Mouse (Mus musculus) heart, embryonic 16.5 days (tissue): ENCODE data around the gene Mmp14. TPM values are rescaled to one million over a fixed set of nuclear protein-coding genes. Genes with fewer than 3 reads are reported as not detected.

Source experiments
- ATAC-seq: fragments of 200-750 bp; cut with Nextera tagmentation; replicated peaks from 2 replicates; pipeline ENCODE4 v1.8.0; 2017; ENCODE audit warnings: moderate number of reproducible peaks; ENCODE audit not compliant: insufficient read depth, low FRiP score; ENCODE audit errors: extremely low read depth
- H3K27ac ChIP-seq: fragments of 300-500 bp; sonication (generic); 2 replicates; pipeline ENCODE4 v1.5.1; 2014; ENCODE audit warnings: mild to moderate bottlenecking, low read length, control low read depth, moderate library complexity
- H3K27me3 ChIP-seq: fragments of 300-500 bp; sonication (generic); 2 replicates; pipeline ENCODE4 v1.6.1; 2014; ENCODE audit warnings: low read length, mixed read lengths; ENCODE audit not compliant: control insufficient read depth, insufficient read depth
- H3K36me3 ChIP-seq: fragments of 300-500 bp; sonication (generic); 2 replicates; pipeline ENCODE4 v1.6.1; 2014; ENCODE audit not compliant: control insufficient read depth, insufficient read depth
- H3K4me1 ChIP-seq: fragments of 300-500 bp; sonication (generic); 2 replicates; pipeline ENCODE4 v1.6.1; 2014; ENCODE audit warnings: low read length, mixed read lengths; ENCODE audit not compliant: control insufficient read depth, insufficient read depth
- H3K4me2 ChIP-seq: fragments of 300-500 bp; sonication (generic); 2 replicates; pipeline ENCODE4 v1.6.1; 2014; ENCODE audit warnings: low read depth, mild to moderate bottlenecking, control low read depth, low read length
- H3K4me3 ChIP-seq: fragments of 300-500 bp; sonication (generic); 2 replicates; pipeline ENCODE4 v1.5.1; 2014; ENCODE audit warnings: mild to moderate bottlenecking, control low read depth, low read length
- H3K9ac ChIP-seq: fragments of 300-500 bp; sonication (generic); 2 replicates; pipeline ENCODE4 v1.6.1; 2014; ENCODE audit warnings: low read length, control low read depth
- H3K9me3 ChIP-seq: fragments of 300-500 bp; sonication (generic); replicated peaks from 2 replicates; pipeline ENCODE4 v1.6.1; 2016; ENCODE audit warnings: low read length; ENCODE audit not compliant: control insufficient read depth
- WGBS: fragments of 180-500 bp; shearing (Covaris S2); extraction: QIAGEN DNeasy Blood & Tissue Kit; methylation state at CpG from one replicate; pipeline ENCODE4 v1.1.7; 2014; 5-methylcytosine and 5-hydroxymethylcytosine counted together
- polyA plus RNA-seq: library from polyadenylated mRNA; unstranded; fragments of >200 nt; fragmentation: Nextera tagmentation; extraction: Ambion mirVana; gene quantifications from 2 replicates; pipeline ENCODE4 v1.2.1, GENCODE M21; 2015

Mmp14 gene
- 89.5 and 99.5 TPM in 2 replicates for polyA plus RNA-seq

- Histone ChIP-seq H3K27me3 (no peaks in the 10 kb centered on the region), H3K4me1 (peaks cover 36% of the 10 kb centered on the region), H3K27ac (peak within 1 kb of the TSS; percentile 96), H3K9me3 (no peaks in the 10 kb centered on the region), H3K36me3 (peaks cover 5% of the 10 kb centered on the region), H3K4me3 (peak within 1 kb of the TSS; percentile 83), H3K9ac (peak within 1 kb of the TSS; percentile 97), H3K4me2 (peak within 1 kb of the TSS; percentile 80)
- WGBS, result under 1% methylated on average over 49 of the region's 49 CpGs
- peak; percentile 51 for ATAC-seq
Observed at GRCm38 (mm10) chr14:54431334-54432077, at the start of gene Mmp14. Gene Mmp14 (plus strand): TSS chr14:54431612.

DNA sequence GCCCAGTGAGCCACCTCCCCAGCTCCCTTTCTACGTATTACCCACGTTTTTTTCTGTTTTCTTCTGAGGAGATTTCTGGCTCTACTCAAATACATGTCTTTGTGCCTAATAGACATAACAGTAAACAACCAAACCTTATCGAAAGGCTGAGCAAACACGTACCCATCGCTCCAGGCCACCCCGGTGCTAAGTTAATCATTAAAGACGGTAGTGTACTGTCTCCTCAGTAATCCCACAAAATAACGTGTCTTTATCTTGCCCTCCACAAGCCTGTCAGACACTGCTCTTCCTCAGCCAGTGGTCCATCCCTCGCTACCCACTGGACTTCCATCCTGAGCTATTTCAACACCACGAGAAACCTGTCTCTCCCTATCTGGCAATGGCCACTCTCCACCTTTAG lies 49.6 kb upstream of the Mmp14 start:
- H3K27ac ChIP-seq, result no peak overlapping the region
- no peaks in the 10 kb centered on the region for H3K36me3 ChIP-seq
- no peak overlapping the region for H3K4me3 ChIP-seq
- no peak for ATAC-seq
- no peak overlapping the region for H3K9ac ChIP-seq
- 81% methylated on average over 10 of the region's 10 CpGs for WGBS
- no peaks in the 10 kb centered on the region for H3K9me3 ChIP-seq
- no peak overlapping the region for H3K4me2 ChIP-seq
- no peaks in the 10 kb centered on the region for H3K27me3 ChIP-seq
- H3K4me1 ChIP-seq, result no peaks in the 10 kb centered on the region; the same call in 1 of the 2 replicates

DNA sequence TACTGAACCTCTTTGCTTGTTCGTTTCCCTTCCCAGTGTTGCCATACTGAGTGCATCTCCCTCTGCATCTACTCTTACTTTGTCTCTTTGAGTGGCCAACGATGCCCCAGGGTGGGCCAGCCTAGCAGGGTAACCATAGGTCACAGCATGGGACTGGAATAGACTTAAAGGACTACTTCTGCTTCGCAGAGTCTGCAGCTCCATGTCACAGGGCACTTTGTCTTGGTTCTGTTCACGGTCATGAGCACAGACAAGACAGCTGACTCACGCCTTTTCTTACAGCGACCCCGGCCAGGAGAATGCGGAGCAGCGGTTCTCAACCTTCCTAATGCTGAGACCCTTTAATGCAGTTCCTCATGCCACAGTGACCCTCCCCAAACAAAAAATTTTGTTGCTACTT lies 48.8 kb upstream of the Mmp14 start:
- no peak for ATAC-seq
- 79% methylated on average over 9 of the region's 9 CpGs for WGBS

DNA sequence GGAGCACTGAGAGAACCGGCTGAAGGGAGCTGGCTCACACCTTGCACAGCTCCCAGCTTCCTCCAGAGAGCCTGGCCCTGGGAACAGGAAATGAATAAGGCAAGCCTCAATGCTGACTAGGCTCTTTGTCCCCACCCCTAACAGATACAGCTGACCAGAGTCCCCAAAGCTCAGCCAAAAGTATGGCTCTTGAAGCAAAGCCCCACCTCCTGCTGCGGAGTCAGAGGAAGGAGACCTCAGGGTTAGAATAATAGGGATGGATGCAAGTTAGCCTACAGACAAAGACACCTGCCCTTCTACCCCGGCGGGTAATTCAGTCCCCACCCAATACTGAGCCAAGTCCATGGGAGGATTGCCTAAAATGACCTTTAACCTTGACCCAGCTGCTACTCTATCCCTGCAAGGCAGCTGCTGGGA lies 48.0 kb upstream of the Mmp14 start:
- H3K27me3 ChIP-seq, result no peaks in the 10 kb centered on the region
- H3K27ac ChIP-seq, result no peak overlapping the region
- no peak overlapping the region for H3K4me3 ChIP-seq
- no peak overlapping the region for H3K9ac ChIP-seq
- no peaks in the 10 kb centered on the region; the same call in 1 of the 2 replicates for H3K4me1 ChIP-seq
- no peaks in the 10 kb centered on the region for H3K36me3 ChIP-seq
- ATAC-seq, result peak; percentile 77; the same call in 1 of the 2 replicates
- no peaks in the 10 kb centered on the region for H3K9me3 ChIP-seq
- H3K4me2 ChIP-seq, result no peak overlapping the region; the same call in 1 of the 2 replicates
- WGBS, result 52% methylated on average over 4 of the region's 4 CpGs

More for the DNA sequence above, 48.8 kb upstream of the Mmp14 start:
- Histone ChIP-seq H3K4me3 (no peak overlapping the region), H3K4me1 (no peaks in the 10 kb centered on the region; the same call in 1 of the 2 replicates), H3K9me3 (no peaks in the 10 kb centered on the region), H3K27me3 (no peaks in the 10 kb centered on the region), H3K36me3 (no peaks in the 10 kb centered on the region), H3K4me2 (no peak overlapping the region), H3K9ac (no peak overlapping the region), H3K27ac (no peak overlapping the region)

- WGBS, result 84% methylated on average over 8 of the region's 8 CpGs
- Histone ChIP-seq H3K9me3 (no peaks in the 10 kb centered on the region), H3K4me2 (no peak overlapping the region), H3K4me1 (no peaks in the 10 kb centered on the region; the same call in 1 of the 2 replicates), H3K36me3 (no peaks in the 10 kb centered on the region), H3K4me3 (no peak overlapping the region), H3K27me3 (no peaks in the 10 kb centered on the region), H3K27ac (no peak overlapping the region), H3K9ac (no peak overlapping the region)
- no peak for ATAC-seq
Observed at GRCm38 (mm10) chr14:54384396-54384795, 47.0 kb upstream of the Mmp14 start.

- no peaks in the 10 kb centered on the region; the same call in 1 of the 2 replicates for H3K4me1 ChIP-seq
- no peaks in the 10 kb centered on the region for H3K27me3 ChIP-seq
- WGBS, result 82% methylated on average over 7 of the region's 7 CpGs
- no peak overlapping the region for H3K27ac ChIP-seq
- H3K4me3 ChIP-seq, result no peak overlapping the region
- no peaks in the 10 kb centered on the region for H3K36me3 ChIP-seq
- ATAC-seq, result no peak
- no peak overlapping the region for H3K9ac ChIP-seq
- no peaks in the 10 kb centered on the region for H3K9me3 ChIP-seq
- H3K4me2 ChIP-seq, result no peak overlapping the region
Observed at GRCm38 (mm10) chr14:54385968-54386618, 45.3 kb upstream of the Mmp14 start.

DNA sequence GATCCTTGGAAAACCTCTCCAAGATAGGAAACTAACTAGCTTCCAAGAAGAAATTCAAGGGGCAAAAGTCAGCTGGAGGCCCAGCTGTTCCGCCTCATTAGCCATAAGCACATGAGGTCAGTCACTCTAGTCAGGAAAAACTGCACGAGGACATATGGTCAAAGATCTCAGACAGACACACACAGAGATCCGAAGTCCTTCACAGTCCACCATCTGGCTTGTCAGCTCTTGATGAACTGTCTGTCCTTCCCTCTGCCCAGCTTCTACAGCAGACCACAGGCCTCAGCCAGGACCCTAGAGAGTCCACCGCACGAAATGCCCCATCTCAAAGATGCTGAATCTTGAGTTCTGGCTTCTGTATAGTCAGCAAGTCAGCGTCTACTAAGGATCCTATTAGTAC lies 43.9 kb upstream of the Mmp14 start:
- no peak for ATAC-seq
- no peak overlapping the region for H3K4me2 ChIP-seq
- no peak overlapping the region for H3K9ac ChIP-seq
- H3K9me3 ChIP-seq, result no peaks in the 10 kb centered on the region
- 77% methylated on average over 6 of the region's 6 CpGs for WGBS
- H3K36me3 ChIP-seq, result no peaks in the 10 kb centered on the region
- no peak overlapping the region for H3K27ac ChIP-seq
- no peaks in the 10 kb centered on the region for H3K27me3 ChIP-seq
- H3K4me1 ChIP-seq, result no peaks in the 10 kb centered on the region; the same call in 1 of the 2 replicates
- no peak overlapping the region for H3K4me3 ChIP-seq

- Histone ChIP-seq H3K4me3 (no peak overlapping the region), H3K27ac (no peak overlapping the region), H3K9ac (no peak overlapping the region), H3K4me1 (no peaks in the 10 kb centered on the region), H3K4me2 (no peak overlapping the region), H3K9me3 (peaks cover 3% of the 10 kb centered on the region; the same call in 1 of the 2 replicates), H3K36me3 (peaks cover 7% of the 10 kb centered on the region; the same call in 1 of the 2 replicates), H3K27me3 (no peaks in the 10 kb centered on the region)
- ATAC-seq, result no peak
- 57% methylated on average over 6 of the region's 6 CpGs for WGBS
Observed at GRCm38 (mm10) chr14:54390843-54391242, 40.6 kb upstream of the Mmp14 start.

- no peak overlapping the region for H3K4me3 ChIP-seq
- no peak overlapping the region for H3K4me2 ChIP-seq
- peaks cover 3% of the 10 kb centered on the region; the same call in 1 of the 2 replicates for H3K4me1 ChIP-seq
- no peak for ATAC-seq
- peaks cover 3% of the 10 kb centered on the region; the same call in 1 of the 2 replicates for H3K9me3 ChIP-seq
- no peaks in the 10 kb centered on the region for H3K27me3 ChIP-seq
- H3K27ac ChIP-seq, result no peak overlapping the region
- H3K36me3 ChIP-seq, result peaks cover 7% of the 10 kb centered on the region; the same call in 1 of the 2 replicates
- H3K9ac ChIP-seq, result no peak overlapping the region
- 68% methylated on average over 3 of the region's 3 CpGs for WGBS
Observed at GRCm38 (mm10) chr14:54393794-54394193, 37.6 kb upstream of the Mmp14 start.
